Mouse (Mus musculus) neural tube, embryonic 11.5 days (tissue): ENCODE results near the gene Atp5d. TPM values are rescaled to one million over a fixed set of nuclear protein-coding genes. Genes with fewer than 3 reads are reported as not detected.

ENCODE experiments used
- ATAC-seq: fragments of 200-750 bp; cut with Nextera tagmentation; 2 replicates; pipeline ENCODE4 v1.8.0; 2017; ENCODE audit warnings: moderate number of reproducible peaks, mild to moderate bottlenecking, moderate TSS enrichment, moderate library complexity; ENCODE audit not compliant: insufficient read depth, low FRiP score, low TSS enrichment
- DNase-seq: peaks from one replicate; pipeline ENCODE4 v3.0.0-alpha.2; 2015; ENCODE audit warnings: low spot score
- H3K27ac ChIP-seq: fragments of 300-500 bp; sonication (generic); 2 replicates; pipeline ENCODE4 v1.5.1; 2014; ENCODE audit warnings: low read depth, mild to moderate bottlenecking, low read length
- H3K27me3 ChIP-seq: fragments of 300-500 bp; sonication (generic); 2 replicates; pipeline ENCODE4 v1.6.1; 2014; ENCODE audit warnings: mild to moderate bottlenecking, low read length, mixed read lengths; ENCODE audit not compliant: control insufficient read depth, insufficient read depth
- H3K36me3 ChIP-seq: fragments of 300-500 bp; sonication (generic); 2 replicates; pipeline ENCODE4 v1.6.1; 2014; ENCODE audit warnings: mild to moderate bottlenecking, low read length, moderate library complexity, mixed read lengths; ENCODE audit not compliant: control insufficient read depth, insufficient read depth
- H3K4me1 ChIP-seq: fragments of 300-500 bp; sonication (generic); 2 replicates; pipeline ENCODE4 v1.6.1; 2014; ENCODE audit warnings: low read length, mixed read lengths; ENCODE audit not compliant: control insufficient read depth, insufficient read depth
- H3K4me2 ChIP-seq: fragments of 300-500 bp; sonication (generic); 2 replicates; pipeline ENCODE4 v1.6.1; 2014; ENCODE audit warnings: low read depth, mild to moderate bottlenecking, moderate library complexity
- H3K4me3 ChIP-seq: fragments of 300-500 bp; sonication (generic); 2 replicates; pipeline ENCODE4 v1.5.1; 2014; ENCODE audit warnings: low read depth, low read length
- H3K9ac ChIP-seq: fragments of 300-500 bp; sonication (generic); 2 replicates; pipeline ENCODE4 v1.6.1; 2014; ENCODE audit warnings: mild to moderate bottlenecking, low read length
- H3K9me3 ChIP-seq: fragments of 300-500 bp; sonication (generic); 2 replicates; pipeline ENCODE4 v1.6.1; 2016; ENCODE audit warnings: low read length; ENCODE audit not compliant: control insufficient read depth
- WGBS: fragments of 180-500 bp; shearing (Covaris S2); extraction: QIAGEN DNeasy Blood & Tissue Kit; methylation state at CpG from one replicate; pipeline ENCODE4 v1.1.7; 2014; 5-methylcytosine and 5-hydroxymethylcytosine counted together
- polyA plus RNA-seq: library from polyadenylated mRNA; unstranded; fragments of >200 nt; fragmentation: Nextera tagmentation; extraction: Ambion mirVana; gene quantifications from 2 replicates; pipeline ENCODE4 v1.2.1, GENCODE M21; 2014

The Atp5d gene
- polyA plus RNA-seq, 1 experiment from 2014 or later: 386 TPM

GRCm38 (mm10) chr10:80135161-80135560 is 3.3 kb upstream of the Atp5d start:
- ATAC-seq (no peak), DNase-seq (no peak)
- H3K36me3 ChIP-seq: no peaks in the 10 kb centered on the region
- H3K9ac ChIP-seq: no peak overlapping the region
- peaks cover 29% of the 10 kb centered on the region for H3K27me3 ChIP-seq
- no peak overlapping the region for H3K4me3 ChIP-seq
- H3K27ac ChIP-seq: no peak overlapping the region
- peaks cover 27% of the 10 kb centered on the region for H3K4me1 ChIP-seq
- no peaks in the 10 kb centered on the region for H3K9me3 ChIP-seq
- WGBS: 88% methylated on average over 10 of the region's 10 CpGs
- H3K4me2 ChIP-seq: no peak overlapping the region

- 88% methylated on average over 1 of the region's 1 CpGs for WGBS
Observed at GRCm38 (mm10) chr10:80135641-80136040, 2.8 kb upstream of the Atp5d start.

GRCm38 (mm10) chr10:80136179-80136951 is 2.1 kb upstream of the Atp5d start:
- Histone ChIP-seq H3K4me1 (peaks cover 24% of the 10 kb centered on the region), H3K27ac (no peak overlapping the region), H3K36me3 (no peaks in the 10 kb centered on the region), H3K9me3 (no peaks in the 10 kb centered on the region), H3K4me3 (peak overlapping the region; percentile 9), H3K27me3 (peaks cover 29% of the 10 kb centered on the region), H3K4me2 (peak overlapping the region; percentile 57), H3K9ac (peak overlapping the region; percentile 35)
- ATAC-seq (no peak), DNase-seq (no peak)
- 14% methylated on average over 39 of the region's 49 CpGs for WGBS

More at GRCm38 (mm10) chr10:80135641-80136040, 2.8 kb upstream of the Atp5d start:
- Histone ChIP-seq H3K4me3 (no peak overlapping the region), H3K9ac (no peak overlapping the region), H3K4me2 (no peak overlapping the region), H3K27ac (no peak overlapping the region), H3K9me3 (no peaks in the 10 kb centered on the region), H3K36me3 (no peaks in the 10 kb centered on the region), H3K4me1 (peaks cover 27% of the 10 kb centered on the region), H3K27me3 (peaks cover 29% of the 10 kb centered on the region)
- DNase-seq: no peak
- no peak for ATAC-seq

GRCm38 (mm10) chr10:80136952-80137625 is 1.3 kb upstream of the Atp5d start:
- 6% methylated on average over 27 of the region's 29 CpGs for WGBS
- peaks cover 24% of the 10 kb centered on the region for H3K4me1 ChIP-seq

DNA sequence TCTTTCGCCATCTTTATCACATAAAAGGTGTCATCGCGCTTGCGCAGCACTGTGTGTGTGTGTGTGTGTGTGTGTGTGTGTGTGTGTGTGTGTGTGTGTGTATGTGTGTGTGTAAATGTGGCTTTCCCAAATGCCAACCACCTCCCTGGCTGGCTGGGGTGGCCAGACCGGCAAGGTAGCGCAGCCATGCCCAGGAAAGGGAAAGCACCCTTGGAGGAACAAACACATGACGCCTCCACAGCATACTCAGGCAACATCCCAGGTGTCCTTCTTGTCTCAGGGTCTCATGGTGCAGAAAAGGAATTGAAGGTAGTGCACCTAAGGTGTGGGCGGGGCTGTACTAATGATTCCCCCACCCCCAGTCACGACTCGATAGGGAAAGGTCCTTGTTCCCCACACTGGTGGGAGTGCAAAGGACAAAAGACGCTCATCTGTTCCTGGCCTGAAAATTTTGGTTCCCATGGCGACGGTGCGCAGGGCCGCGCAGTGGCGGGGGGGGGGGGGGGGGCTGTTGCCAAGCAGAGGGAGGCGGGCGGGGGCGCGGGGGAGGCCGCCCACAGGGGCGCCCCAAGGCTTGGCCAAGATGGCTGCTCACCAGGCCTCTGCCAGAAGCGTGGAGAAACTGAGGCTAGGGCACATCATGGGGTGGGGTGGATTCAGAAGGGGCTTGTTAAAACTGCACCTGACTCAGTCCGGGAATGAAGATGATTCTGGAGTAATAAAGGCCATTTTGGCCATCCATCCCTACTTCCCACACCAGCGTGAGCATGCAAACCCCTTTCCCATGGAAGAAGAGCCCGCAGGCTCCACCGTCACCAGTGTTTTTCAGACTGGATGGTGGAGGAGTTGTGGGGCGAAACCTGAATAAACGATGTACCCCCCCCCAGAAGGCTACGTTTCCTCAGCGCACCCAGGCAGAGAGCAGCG is 543 bp upstream of the Atp5d start:
- no peak for ATAC-seq
- peaks cover 28% of the 10 kb centered on the region for H3K4me1 ChIP-seq
- H3K9me3 ChIP-seq: no peaks in the 10 kb centered on the region
- 3% methylated on average over 22 of the region's 33 CpGs for WGBS
- peak; percentile 46 for DNase-seq
- H3K27ac ChIP-seq: peak overlapping the region; percentile 65
- H3K36me3 ChIP-seq: no peaks in the 10 kb centered on the region
- H3K27me3 ChIP-seq: peaks cover 29% of the 10 kb centered on the region
- peak overlapping the region; percentile 57 for H3K4me2 ChIP-seq
- H3K9ac ChIP-seq: peak overlapping the region; percentile 79
- H3K4me3 ChIP-seq: peak overlapping the region; percentile 52

More at GRCm38 (mm10) chr10:80136952-80137625, 1.3 kb upstream of the Atp5d start:
- Histone ChIP-seq H3K9ac (peak overlapping the region; percentile 35), H3K27me3 (peaks cover 29% of the 10 kb centered on the region), H3K4me3 (peak overlapping the region; percentile 52), H3K9me3 (no peaks in the 10 kb centered on the region), H3K4me2 (peak overlapping the region; percentile 57), H3K27ac (no peak overlapping the region), H3K36me3 (no peaks in the 10 kb centered on the region)
- DNase-seq (no peak), ATAC-seq (no peak)

- ATAC-seq (no peak), DNase-seq (no peak)
- peaks cover 30% of the 10 kb centered on the region for H3K4me1 ChIP-seq
- H3K4me3 ChIP-seq: peak overlapping the region; percentile 52
- peak overlapping the region; percentile 65 for H3K27ac ChIP-seq
- peak overlapping the region; percentile 57 for H3K4me2 ChIP-seq
- H3K27me3 ChIP-seq: peaks cover 29% of the 10 kb centered on the region
- no peaks in the 10 kb centered on the region for H3K9me3 ChIP-seq
- 1% methylated on average over 10 of the region's 10 CpGs for WGBS
- H3K9ac ChIP-seq: peak overlapping the region; percentile 79
- H3K36me3 ChIP-seq: no peaks in the 10 kb centered on the region; the same call in none of the 2 replicates
Observed at GRCm38 (mm10) chr10:80139439-80139775, 975 bp downstream of the Atp5d start.

DNA sequence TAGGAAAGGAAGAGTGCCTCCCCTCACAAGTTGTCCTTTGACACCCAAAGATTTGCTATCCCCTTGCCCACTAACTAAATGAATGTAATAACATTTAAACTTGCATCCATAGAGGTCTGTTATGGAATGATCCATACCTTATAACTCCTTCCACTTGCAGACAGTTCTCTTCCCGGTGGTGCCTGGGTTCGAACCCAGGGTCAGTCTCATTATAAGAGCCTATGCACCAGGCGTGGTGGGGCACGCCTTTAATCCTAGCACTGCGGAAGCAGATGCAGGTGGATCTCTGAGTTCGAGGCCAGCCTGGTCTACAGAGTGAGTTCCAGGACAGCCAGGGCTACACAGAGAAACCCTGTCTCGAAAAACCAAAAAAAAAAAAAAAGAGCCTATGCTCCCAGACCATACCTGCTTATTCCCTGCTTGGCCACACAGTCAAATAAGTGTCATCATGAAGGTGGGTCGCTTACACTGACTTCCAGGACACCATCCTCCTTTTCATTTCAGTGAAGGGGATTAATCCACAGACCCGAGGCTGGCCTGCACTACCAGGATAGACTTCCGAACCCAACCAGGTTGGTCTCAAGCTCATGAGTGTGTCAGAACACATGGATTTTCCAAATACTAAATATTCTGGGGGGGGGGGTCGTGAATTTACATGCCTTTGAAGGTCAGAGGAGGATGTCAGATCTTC is 1.7 kb downstream of the Atp5d start:
- no peak overlapping the region for H3K4me3 ChIP-seq

DNA sequence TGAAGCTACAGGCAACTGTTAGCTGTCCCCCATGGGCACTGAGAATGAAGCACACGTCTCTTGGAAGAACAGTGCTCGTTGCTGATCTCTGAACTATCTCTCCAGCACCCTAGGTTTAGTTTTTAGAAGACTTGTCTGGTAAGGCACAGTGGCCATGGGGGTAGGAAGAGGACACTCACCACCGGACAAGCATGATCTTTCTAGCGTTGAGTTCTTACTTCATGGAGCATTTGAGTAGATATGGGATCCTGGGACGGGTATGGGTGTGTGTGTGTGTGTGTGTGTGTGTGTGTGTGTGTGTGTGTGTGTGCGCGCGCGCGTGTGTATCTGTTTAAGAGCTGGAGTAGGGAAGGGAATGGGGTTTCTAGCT is 2.2 kb downstream of the Atp5d start, which contains the start of gene Cbarp:
TSS of gene Cbarp (minus strand) at position 170 of the 370 bp plus-strand sequence.
- H3K27me3 ChIP-seq: peaks cover 24% of the 10 kb centered on the region
- peak within 1 kb of the TSS; percentile 32 for H3K9ac ChIP-seq
- 70% methylated on average over 10 of the region's 10 CpGs for WGBS
- no peak for ATAC-seq
- H3K9me3 ChIP-seq: no peaks in the 10 kb centered on the region
- H3K27ac ChIP-seq: peak within 1 kb of the TSS; percentile 50; the same call in 1 of the 2 replicates
- no peak for DNase-seq
- peak within 1 kb of the TSS; percentile 99 for H3K4me2 ChIP-seq
- H3K36me3 ChIP-seq: peaks cover 6% of the 10 kb centered on the region
- H3K4me1 ChIP-seq: peaks cover 34% of the 10 kb centered on the region
- peak within 1 kb of the TSS; percentile 74 for H3K4me3 ChIP-seq

More for the DNA sequence above, 1.7 kb downstream of the Atp5d start:
- peaks cover 4% of the 10 kb centered on the region for H3K36me3 ChIP-seq
- H3K9ac ChIP-seq: no peak overlapping the region
- peaks cover 28% of the 10 kb centered on the region for H3K27me3 ChIP-seq
- ATAC-seq (no peak), DNase-seq (no peak)
- H3K4me1 ChIP-seq: peaks cover 30% of the 10 kb centered on the region
- no peak overlapping the region for H3K27ac ChIP-seq
- 73% methylated on average over 11 of the region's 11 CpGs for WGBS
- H3K9me3 ChIP-seq: no peaks in the 10 kb centered on the region
- H3K4me2 ChIP-seq: no peak overlapping the region
